Mouse (Mus musculus) adrenal gland, postnatal 25 days (tissue): ENCODE results near the gene Sept11. TPM values are rescaled to one million over a fixed set of nuclear protein-coding genes. Genes with fewer than 3 reads are reported as not detected.
A peak's percentile ranks its signal among the peaks of the same experiment; 100 is the strongest.

Experiments used
- DNase-seq: peaks from one replicate; pipeline ENCODE4 v3.0.0; 2021; ENCODE audit warnings: mixed read lengths
- long read RNA-seq: library from polyadenylated mRNA; stranded (forward); transcript quantifications from one replicate; pipeline ENCODE4 v2.0.0, GENCODE M21; 2021
- total RNA-seq: library from RNA; stranded (reverse); gene quantifications from 2 replicates; pipeline ENCODE4 v1.2.3, GENCODE M21; 2021

Sept11 gene
- total RNA-seq, result 39.2 and 39.4 TPM in 2 replicates
- long read RNA-seq, transcript Sept11-205 (9 exons, 3,478 nt), result major isoform, 8 of 32 reads
- long read RNA-seq, transcript Sept11-208 (10 exons, 1,792 nt), result minor isoform, 5 of 32 reads
- long read RNA-seq, partial matches to known transcripts, result 2 of 32 reads
- long read RNA-seq, other reads (novel, unspliced or antisense), result 15 of 32 reads

DNA sequence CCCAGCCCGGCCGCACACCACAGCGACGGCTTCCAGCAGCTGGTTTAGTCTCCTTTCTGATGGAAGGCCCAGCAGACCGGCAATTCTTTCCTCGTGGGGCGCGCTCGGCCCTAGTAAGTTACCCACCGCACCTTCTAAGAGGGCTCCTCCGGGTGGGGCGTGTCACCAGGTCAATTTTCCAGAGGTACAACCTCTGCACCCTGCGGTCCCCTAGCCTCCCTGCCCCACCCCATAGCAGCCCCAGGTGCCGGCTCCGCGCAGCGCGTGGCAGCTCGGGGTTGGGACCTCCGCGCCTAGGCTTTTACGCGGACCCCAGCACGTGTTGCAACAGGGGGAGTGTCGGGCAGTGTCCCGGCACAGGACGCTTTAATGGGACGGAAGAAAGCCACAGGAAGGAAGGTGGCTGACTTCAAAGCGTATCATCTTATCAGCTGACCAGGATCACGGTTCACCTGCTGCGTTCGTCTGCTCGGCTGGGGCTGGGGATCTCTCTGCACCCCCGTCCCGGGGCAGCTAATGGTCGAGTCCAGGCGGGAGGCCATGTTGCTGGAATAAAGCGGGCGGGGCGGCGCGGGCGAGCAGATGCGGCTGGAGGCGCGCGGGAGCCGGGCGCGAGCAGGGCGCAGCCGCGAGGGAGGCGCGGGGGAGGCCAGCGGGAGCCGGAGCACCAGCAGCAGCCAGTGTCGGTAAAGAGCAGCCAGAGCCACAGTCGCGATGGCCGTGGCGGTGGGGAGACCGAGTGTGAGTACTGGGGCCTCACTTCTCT, at the start of gene Sept11:
Gene Sept11 (plus strand): TSS at position 581 of the 766 bp plus-strand sequence.
- peak; percentile 95 for DNase-seq

DNA sequence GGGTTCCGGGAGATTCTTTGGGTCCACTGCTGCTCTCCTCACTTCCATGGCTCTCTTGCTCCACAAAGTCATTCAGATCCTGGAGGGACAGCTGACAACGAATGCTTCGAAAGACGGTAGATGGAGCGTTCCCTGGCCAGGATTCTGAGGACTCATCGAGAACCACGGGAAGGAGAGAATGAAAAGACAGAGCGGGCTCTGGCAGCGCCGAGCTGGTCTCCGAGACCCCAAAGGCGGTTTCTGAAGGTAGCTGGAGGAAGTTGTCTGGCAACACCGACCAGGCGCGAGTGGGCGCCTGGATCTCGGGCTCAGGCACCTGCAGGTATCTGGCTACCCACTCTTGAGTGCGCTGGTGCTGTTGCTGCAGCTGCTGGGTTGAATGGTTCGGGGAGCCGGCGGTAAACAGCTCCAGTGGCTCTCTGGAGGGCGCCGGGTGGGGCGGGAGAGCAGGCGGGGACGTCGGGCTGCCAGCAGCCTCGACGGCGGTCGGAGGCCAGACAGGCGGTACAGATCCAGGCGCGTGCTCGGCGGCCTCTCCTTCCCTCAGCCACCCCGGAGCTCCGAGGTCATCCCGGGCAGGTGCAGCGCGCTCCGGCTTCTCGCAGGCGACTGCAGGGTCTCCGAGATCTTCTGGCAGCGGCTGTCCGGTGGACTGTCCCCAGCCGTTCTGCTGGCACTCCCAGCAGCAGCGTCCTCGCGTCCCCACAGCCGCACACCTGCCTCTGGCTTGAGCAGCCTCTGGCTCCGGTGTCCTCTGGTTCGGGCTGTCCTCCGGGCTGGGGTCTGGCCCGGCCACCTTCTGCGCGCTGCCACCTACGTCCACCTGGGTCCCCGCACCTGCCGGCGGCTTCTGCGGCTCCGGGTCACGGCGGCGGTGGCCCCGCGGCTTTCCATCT, 49.3 kb upstream of the Sept11 start:
- no peak for DNase-seq

DNA sequence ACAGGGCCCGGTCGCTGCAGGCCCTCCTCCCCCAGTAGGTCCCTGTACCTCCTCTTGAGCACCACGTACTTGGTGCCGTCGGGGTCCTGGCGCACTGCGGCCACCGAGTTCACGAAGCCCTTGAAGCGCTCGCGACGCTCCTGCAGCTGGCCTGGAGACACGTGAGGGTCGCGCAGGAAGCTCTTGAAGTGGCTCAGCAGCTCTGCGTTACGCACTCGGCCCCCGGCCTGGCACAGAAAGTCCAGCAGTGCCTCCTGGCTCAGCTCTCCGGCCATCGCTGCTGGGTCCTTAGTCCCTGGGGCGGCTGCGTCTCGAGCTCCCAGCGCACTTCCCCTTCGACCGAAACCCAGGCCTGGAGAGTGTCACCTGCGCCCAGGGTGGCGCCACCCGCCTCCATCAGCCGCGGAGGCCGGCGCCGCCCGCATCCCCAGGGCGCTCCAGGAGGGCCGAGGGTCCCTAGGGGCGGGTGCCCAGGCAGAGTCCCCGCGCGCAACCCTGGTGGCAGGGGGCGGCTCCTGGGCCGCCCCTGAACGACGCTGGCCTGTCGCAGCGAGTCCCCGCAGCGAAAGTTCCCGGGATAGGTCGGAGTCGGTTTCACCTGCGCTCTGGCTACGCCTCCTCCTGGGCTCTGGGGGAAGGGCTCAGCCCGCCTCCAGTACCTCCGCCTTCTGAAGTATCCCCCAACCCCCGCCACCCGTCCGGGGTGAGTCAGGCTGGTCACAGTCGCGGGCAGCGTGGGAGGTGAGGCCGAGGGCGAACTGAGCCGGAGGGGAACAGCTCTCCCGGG, 48.5 kb upstream of the Sept11 start, which contains the start of gene Sowahb:
Gene Sowahb (minus strand): TSS at position 439 of the 787 bp plus-strand sequence.
- peak; percentile 57 for DNase-seq

DNA sequence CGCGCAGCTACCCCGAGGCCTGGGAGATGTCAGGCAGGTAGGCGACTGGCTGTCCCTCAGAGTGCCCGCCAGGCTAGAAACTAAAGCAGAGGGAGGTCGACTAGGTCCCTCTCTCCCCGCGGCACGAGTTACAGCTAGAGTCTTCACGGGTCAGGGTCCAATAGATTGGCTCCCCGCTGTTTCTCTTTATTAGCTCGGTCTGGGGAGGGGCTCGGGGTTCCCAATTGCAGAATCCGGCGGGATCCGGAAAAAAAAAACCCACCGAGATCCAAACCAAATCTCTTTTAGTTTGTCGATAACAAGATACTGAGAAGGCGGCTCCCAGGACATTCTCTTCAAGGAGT, 47.9 kb upstream of the Sept11 start:
- no peak for DNase-seq

DNA sequence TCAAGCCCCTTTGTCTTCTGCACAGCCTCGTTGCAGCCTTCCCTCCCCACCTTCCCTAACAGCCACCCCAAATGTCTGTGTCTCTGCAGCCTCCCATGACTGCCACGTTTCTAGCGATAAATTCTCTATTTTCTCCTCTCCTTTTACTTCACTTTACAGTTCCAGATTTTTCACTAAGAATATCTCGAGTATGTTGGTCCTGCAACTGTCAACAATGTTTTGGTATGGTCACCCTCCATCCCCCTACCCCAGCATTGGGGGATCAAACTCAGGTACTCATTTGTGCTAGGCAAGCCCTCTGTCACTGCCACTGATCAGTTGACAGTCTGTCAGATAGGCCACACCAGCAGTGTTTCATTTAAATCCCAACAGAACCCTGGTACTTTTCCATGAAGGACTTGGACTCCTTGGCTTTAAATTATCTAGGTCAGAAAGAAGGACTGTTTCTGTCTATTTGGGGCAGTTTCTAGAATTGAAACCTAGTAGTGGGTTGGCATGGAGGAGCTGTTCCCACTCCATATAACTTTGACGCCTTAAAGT, 46.9 kb upstream of the Sept11 start:
- no peak for DNase-seq

DNA sequence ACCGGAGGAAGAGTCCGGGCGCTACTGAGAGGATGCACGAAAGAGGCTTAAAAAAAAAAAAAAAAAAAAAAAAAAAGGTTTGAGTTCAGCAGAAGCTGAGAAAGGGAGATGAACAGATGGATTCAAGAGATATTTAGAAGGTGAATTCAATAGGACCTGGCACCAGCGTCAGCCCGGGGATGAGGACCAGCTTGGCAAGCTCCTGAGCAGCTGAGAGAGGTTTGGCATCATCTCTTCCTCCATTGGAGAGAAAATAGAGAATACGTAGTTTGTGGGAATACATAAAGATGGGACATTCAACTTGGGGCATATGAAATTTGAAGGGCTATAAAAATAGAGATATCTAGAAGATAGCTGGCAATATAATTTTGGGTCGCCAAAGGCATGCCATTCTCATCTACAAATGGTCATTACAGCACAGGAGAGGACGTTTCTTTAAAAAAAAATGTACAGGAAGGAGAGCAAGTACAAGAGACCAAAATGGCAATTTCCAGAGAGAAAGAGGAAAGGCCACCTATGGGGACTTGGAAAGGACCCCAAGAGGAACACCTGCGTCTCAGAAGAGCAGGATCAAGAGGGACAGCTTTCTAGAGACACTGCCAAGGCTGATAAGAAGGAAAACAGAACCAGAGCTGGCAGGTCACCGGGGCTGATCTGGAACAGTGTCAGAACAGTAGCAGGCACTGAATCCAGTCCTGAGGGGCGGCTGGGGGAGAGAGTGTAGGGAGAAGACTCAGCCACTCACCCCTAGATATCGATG, 44.6 kb upstream of the Sept11 start:
- no peak for DNase-seq

DNA sequence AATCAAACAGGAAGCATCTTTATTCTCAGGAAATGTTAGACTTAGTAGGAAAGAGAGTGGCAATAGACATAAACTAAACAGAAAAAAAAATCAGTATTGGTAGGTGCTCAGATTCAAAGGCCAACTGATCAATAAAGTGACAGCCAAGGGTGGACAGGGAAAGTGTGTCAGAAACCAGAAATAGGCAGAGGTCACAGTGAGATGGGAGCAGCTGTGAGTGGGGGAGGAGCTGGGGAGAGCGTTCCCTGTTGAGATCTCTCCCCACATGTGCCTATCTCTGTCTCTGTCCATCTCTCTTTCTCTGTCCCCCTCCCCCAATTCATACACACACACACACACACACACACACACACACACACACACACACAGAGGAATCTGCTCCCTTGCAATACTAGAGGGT, 43.3 kb upstream of the Sept11 start:
- DNase-seq, result no peak

DNA sequence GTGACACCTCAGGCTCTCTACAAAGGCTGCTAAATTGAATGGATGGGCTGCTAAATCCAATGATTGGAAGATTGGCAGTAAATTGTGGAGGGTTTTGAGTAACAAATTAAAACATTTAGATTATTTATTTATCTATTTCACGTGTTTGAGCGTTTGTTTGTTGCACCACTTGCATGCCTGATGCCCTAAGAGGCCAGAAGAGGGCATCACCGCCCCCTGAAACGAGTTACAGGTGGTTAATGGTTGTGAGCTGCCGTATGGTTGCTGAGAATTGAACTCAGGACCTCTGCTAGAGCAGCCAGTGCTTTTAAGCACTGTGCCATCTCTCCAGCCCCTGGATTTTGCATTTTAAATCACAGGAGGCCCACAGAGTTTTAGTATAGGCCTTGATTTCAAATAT, 42.2 kb upstream of the Sept11 start:
- DNase-seq, result no peak

DNA sequence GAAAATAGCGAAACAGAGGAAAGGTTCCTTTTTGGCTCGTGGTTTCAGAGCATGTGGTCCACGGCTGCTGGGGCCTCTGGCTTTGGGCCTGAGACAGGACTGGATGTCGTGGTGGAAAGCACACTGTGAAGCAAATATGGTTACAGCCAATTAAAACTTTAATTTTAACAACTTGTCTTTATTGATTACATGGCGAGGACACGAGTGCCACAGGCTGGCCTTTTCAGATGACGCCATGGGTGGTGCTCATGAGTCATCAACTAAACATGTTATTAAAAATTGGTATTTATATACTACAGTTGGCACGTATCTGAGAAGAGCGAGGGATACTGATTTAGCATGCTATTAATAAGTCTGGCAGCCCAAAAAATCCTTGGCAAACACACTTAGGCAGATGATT, 41.3 kb upstream of the Sept11 start:
- DNase-seq, result no peak

DNA sequence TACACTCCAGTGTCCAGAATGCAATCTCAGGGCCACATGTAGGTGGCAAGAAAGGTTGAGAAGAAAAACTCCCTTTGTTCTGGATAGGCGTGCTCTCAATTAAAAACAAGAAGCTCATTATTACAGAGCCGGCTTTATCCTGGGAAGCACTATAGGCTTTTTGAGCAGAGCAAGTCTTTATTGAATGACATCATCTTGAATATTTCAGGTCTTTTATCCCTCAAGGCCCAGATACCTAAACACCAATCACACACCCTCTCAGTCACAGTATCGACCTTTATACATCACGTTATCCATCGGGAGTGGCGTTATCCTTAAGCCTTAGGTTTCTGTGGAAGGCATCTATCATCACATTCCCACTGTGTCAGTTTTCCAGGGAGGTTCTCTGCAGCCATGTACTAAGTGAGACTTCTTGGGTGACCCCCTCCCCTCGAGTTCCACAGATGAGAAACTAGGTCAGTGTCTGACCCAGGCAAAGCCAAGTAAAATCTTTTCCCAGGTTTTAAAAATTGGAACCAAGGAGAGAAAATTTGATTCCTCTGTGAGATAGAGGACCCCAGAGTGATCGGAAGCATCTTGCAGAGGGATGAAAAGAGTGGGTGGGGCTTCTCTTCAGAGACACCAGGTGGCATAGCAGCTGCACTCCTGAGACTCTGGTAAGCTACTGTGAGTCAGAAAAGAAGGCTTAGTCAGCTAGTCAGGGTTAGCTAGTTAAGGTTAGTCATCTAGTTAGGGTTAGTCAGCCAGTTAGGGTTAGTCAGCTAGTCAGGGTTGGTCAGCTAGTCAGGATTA, 39.4 kb upstream of the Sept11 start:
- DNase-seq, result no peak

DNA sequence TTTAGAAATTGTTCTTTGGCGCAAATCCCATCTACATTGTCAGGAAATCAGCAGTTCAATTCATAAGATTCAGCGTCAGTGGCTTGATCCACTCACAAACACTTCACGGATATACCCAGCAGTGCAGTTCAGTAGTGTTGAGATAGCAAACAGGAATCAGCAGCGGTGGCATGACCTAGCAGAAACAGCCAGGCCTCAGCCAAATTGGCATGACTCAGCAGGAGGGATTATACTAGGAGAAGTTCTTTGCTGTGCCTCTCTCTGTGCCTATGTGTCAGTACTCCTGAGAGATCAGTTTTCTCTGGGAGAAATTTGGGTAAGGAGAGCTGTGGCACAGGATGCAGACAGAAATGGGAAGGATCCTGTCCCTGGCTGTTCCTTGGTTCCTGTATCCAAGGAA, 32.4 kb upstream of the Sept11 start:
- no peak for DNase-seq

DNA sequence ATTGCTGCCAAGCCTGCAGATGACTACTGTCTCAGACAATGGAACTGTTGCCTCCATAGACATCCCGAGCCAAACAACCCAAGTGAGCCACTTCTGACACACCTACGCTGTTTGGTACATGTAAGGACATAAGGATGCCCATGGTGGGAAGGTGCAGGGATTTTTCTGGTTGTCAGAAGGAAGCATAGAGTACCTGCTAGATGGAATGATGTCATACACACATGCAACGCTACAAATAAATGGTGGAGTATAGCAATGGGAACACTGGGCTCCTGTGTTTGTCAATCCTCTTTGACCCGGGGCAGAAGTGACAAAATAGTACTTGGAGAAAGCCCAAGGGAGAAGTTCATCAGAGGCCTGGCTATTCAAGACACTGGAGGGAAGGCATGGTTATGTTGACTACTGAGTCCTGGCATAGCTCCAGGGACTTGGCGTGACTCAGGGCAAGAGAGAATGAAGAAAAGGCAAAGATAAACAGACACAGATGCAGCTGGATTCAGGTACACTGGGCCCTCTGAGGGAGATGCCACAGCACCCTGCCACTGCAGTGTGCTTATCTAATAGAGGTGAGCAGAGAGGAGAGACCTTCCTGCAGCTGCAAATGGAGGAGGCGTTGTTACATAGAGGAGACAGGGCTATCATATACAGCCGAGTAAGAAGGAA, 15.4 kb upstream of the Sept11 start:
- DNase-seq, result no peak

DNA sequence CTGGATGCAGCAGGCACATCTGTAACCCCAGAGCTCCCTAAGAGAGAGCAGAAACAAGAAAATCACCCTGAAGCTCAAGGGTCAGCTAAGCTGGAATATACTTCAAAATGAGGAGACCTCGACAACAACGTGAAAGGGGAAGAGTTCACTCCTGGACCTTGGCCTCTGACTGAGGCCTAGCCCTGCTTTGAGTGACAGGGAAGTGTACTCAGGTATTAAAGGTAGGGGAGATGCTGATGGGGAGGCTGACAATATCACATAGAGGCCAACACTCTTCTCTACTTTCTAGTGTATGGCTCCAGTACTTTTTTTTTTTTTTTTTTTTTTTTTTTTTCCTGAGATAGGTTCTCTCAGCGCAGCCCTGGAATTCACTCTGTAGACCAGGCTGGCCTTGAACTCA, 13.6 kb upstream of the Sept11 start:
- no peak for DNase-seq

DNA sequence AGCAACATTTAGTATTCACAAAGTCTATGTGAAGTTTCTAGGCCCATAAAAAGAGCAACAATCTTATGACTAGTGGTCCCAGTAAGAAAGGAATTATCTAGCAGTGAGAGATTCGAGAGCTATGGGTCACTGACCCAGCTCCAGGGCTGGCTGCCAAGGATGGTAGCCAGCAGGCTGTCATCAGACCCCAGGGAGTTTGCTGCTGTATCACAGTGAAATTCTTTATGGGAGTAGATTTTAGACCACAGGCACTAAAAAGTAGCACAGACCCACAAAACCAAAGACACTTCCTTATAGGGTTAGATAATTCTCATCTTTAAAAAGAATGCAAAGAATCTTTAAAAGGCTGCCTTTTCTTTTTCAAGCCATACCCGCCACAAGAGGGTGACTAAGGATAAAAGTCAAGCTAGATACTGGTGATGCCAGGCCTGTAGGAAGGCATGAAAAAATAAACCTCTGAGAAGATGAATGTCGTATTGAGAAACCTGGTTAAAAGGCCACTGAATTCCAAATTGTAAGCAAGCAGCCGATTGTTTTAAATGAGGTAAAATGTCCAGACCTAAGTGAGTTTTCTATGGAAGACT, 8.1 kb upstream of the Sept11 start:
- peak; percentile 42 for DNase-seq

DNA sequence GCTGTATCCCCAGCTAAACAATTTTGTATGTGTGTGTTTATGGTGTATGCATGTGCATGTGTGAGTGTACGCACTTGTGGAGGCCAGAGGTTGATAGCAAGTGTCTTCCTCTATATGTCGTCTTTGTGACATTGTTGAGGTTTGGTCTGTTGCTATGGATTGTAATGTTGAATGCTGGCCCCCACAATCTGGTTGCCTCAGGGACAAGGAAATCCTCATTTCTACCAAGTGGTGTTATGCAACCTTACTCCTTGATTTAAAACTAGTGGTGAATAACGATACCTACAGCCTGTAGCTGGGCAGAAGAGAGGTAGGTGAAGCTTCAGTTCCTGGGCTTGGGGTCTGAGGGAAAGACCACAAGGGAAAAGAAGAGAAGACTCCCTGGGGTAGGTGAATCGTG, 7.3 kb upstream of the Sept11 start:
- no peak for DNase-seq

DNA sequence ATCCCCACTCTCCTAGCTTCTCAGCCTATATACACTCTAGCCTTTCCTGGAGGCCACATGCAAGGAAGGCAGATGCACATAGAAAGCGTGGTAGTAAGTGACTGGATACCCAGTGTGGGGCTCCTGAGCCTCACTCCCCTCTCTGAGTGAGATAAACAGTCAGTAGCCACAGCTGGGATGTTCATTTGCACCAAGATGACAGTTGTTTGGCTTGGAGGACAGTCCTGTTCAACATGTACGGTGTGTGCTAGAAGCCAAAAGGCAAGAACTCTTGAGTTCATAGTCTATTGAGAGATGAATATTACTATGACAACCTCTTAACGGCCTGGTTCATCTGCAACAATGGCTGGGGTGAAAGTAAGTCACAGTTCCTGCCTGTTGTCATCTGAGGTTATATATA, 2.0 kb upstream of the Sept11 start:
- DNase-seq, result no peak

DNA sequence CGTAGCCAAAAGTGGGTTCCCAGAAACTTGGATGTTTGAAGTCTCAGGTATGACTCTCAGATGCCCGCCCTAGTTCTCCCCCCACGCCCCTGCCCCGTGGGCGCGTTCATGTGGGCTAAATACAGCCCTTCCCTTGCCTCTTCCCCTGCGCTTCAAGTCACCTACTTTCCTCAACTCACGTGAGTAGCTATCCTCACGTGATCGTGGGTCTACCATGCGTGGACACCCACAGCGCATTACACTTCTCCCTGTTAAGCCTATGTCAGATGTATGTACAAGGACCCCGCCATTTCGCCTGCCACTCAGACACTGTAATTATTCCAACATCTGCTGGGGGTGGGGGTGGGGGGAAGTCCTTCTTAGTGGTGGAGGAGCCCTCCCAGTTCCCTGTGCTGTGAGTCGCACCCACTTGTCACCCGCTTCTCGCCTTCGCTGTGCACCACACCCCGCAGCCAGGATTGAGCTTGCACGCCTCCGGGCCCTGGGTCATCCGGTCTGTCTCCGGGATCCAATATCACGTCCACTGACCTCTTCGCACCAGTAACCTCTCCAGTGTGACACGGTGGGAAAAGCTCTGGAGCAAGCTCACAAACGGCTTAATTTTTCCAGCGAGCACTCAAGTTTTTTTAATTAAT, 973 bp upstream of the Sept11 start:
- peak; percentile 20 for DNase-seq

DNA sequence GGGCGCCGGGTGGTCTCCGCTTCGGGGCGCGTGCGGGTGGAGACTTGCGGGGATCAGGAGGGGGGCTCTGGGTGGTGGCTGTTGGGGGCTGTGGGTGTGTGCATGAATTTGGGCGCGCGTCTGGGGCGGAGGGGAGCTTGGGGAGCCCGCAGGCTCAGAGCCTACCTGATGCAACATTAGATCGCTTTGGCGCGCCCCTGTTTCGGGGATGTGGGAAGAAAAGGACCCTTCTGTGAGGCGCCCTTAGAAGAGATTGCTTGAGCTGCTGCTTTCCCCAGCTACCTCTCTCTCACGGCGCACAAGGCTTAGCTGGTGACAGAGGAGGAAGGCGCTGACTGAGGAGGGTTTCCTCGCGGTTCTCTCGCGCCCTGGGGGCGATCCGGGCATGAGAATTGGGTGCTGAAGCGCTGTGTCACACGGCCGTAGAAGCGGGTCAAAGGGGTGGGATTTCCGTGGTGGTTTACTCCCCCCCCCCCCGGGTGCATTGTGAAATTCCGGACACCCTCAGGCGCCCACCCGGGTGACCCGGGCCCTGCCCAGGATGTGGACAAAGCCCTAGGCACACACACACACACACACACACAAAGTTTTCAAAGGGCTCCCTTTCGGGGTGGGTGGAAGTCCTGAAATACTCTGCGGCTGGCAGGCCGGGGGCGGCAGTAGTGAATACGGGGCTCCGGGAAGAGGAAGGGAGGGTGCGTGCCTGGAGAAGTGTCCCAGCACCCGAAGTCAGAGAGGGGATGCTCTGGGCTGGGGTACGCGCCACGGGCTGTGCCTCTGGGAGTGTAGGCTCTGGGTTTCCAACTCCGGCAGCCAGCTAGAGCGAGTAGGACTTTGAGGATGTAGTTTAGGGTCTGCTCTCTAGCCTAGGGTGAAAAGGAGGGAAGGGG, 646 bp downstream of the Sept11 start:
- peak; percentile 37 for DNase-seq
